Mouse (Mus musculus): ENCODE measurements around the gene Ptpn12.

The Ptpn12 gene

DNA sequence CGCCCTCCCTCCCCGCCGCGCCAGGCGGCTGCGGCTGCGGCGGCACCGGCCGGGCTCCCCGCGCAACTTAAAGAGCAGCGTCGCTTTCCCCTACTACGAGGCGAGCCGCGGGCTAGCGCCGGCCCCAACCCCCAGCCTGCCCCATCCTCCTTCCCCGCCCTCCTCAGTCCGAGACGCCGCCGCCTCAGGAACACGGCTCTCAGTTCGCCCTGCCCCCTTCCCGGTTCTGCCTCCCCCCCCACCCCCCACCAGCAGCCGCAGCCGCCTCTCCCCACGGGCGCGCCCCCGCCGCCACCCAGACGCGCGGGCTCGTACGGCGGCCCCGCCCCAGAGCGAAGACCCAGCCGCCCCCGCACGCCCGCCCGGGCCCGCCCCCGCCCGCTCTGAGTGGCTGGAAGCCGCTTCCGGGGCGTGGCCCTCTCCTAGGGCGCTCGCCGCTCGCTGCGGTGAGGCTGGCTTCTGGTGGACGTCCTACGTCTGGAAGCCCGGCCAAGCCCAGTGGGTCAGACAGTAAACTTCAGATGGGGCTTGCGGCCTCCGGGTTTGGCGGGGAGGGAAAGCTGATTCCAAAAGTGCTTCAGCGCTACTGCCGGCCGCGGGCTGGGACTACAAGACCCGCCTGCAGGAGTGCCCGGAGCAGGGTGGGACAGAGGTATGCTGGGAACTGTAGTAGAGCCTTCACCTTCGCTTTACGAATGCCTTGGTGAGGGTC, at the start of gene Ptpn12:
Gene Ptpn12 (minus strand): TSS at position 92 of the 712 bp plus-strand sequence.
- DNase-seq = peak; percentile 97 to 99

DNA sequence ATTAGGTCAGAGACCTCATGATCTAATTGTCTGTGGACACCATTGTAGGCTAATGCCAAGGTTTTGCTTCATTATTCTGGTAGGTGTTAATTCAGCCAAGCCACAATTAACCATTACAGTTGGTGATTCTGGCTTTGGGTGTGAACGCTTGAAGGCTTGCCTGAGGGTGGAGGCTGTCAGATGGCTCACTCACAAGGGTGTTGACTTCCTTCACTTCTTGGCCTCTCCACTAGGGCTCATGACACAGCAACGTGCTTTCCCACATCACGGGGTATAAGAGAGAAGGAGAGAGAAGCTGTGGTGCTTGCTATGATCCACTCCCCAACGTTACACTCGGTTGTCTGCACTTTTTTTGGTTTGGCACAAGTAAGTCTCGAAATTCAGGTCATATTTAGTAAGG, 35.5 kb upstream of the Ptpn12 start:
- no peak for DNase-seq

DNA sequence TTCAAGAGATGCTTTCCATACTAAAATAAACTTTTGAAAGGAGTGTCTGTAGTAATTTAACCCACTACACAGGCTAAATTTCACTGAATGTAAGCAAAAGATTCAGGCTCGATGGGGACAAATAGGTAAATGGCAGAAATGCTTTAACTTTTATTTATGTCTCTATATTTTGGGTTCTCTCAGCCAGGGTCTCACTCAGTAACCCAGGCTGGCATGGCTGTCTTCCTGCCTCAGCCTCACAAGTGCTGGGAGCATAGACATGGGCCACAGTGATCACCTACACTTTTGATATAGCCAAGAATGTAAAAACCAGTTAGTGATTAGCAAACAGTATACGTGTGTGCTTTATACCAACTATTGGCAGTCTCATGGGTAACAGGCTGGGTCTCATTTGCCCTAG, 1.5 kb upstream of the Ptpn12 start:
- DNase-seq = no peak

DNA sequence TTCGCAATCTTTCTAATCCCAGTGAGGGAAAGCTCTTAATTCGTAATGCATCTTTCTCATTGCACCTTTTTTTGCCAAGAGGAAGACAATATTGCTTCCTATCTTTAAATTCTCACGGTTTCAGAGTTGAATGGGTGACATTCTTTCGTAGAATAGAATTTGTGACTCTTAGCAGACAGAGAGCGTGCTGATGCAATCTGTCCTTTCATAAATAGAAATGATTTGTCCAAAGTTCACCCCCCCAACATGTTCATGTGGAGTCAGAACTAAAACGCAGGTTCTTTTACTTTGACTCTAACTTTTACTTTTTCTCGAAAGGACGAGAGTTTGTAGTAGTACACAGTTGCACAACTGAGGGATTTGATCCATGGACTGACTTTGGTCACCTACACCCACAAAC, 884 bp upstream of the Ptpn12 start:
- no peak for DNase-seq

DNA sequence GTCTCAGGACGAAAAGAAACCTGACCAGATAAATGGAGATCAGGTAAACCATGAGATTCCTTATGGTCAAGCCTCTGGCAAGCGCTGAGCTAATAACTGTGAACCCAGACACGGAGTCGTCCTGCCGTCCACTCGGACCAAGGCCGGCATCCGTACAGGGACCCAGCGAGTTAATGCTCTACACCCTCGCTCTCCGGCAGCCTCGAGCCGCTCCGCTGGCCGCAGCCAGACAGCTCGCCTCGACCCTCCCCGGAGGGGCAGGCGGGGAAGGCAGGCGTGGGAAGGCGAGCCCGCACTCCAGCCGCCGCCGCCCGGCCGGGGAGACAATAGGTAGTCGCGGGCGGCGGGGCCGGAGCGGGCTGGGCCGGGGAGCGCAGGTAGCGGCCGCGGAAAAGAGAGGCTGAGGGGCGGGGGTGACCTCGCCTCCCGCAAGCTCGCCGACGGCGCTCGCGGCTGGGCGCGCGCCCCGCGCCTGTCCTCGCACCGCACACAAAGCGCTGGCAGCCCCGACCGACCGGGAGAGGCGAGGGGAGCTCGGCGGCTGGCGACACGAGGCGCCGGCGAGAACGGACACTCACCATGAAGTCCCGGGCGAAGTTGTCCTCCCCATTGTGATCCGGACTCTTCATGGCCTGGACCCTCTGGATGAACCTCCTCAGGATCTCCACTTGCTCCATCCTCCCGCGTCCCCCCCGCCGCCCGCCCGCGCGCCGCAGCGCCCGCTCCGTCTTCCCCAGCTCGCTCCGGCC, 466 bp downstream of the Ptpn12 start:
- peak; percentile 66 to 79 for DNase-seq

DNA sequence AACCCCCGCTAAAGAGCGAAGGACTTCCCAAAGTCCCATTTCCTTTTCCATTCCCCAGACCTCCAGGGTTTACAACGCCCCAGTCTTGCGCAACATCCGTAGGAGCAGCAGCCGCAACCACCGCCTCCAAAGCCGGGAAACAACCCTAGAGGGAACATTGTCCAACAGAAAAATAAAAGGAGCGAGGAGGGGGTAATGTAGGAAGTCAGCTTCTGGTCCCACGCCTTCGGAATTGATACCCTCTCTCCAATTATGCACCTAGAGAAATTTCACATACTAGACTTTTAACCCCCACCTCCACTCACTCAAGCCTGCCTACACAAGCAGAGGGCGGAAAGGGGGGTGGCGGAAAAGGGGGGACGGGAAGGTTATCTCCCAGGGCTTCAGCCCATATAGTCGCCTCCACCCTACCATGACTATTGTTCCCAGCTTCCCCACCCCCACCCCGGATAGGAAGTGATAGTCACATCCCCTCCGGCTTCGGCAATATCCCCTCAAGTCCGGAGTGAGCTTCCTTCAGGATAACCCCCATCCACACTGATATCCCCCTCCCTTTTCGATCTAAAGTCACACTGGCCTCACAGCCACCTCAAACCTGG, 1.1 kb downstream of the Ptpn12 start:
- peak; percentile 80 to 85 for DNase-seq

DNA sequence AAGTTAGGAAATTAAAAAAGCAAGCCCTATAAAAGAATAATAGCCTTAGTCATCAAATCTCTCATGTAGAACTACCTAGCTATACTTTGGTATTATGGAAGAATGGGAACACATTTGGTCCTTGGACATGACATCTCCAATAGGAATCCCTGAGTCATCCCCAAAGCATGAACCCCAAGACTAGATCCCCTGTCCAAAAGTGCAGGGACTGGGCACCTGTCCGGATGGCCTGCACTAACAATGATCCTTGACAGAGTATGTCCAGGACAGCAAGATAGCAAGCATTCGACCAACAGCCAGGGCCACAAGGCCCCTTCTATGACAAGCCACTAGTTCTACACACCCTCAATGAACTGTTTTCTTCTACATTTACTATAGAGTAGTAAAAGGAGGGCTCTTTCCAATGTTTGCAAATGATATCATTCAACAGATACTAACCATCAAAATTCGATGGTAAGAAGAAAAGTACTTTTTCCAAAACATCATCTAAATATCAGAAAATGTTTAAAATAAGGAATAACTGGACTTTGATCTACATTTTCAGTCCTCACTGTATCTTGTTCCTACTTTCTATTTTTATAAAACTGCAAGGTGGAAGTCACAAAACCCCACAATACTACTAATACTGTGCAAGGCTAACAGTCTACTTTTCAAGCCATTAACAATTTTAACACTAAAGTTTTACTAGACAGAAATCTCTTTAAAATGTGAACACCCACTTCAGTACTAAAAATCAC, 2.0 kb downstream of the Ptpn12 start:
- no peak for DNase-seq

DNA sequence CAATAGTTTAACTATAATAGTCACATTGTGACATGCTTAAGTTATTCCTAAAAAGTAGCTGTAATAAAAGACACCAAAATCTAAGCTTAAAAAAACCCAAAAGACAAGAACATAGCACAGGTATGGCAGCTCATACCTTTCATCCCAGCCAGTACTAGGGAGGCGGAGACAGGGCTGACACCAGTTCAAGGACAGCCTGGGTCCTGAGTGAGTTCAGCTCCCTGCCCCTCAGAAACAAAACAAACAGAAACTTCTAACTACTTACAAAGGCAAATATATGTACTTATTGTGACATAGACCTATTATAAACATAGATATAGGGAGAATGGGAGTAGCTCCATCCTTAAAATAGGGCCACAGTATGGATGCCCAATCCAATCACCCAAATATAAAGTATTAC, 3.2 kb downstream of the Ptpn12 start:
- no peak for DNase-seq

DNA sequence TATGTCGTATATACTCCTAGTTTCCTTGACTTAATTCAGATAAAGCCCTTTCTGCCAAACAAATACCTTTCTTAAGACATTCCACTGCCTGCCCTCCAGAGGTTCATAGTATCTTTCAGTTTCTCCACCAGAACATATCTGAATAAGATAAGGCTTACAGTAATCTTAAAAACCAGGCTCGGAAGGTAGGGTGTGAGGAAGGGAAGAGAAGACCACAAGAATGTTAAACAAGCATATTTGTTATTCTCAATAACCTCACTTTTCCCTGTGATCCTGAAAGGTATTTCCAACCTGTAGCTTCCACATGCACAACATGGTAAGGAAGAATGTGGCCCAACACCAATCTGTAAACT, 5.0 kb downstream of the Ptpn12 start:
- no peak for DNase-seq

DNA sequence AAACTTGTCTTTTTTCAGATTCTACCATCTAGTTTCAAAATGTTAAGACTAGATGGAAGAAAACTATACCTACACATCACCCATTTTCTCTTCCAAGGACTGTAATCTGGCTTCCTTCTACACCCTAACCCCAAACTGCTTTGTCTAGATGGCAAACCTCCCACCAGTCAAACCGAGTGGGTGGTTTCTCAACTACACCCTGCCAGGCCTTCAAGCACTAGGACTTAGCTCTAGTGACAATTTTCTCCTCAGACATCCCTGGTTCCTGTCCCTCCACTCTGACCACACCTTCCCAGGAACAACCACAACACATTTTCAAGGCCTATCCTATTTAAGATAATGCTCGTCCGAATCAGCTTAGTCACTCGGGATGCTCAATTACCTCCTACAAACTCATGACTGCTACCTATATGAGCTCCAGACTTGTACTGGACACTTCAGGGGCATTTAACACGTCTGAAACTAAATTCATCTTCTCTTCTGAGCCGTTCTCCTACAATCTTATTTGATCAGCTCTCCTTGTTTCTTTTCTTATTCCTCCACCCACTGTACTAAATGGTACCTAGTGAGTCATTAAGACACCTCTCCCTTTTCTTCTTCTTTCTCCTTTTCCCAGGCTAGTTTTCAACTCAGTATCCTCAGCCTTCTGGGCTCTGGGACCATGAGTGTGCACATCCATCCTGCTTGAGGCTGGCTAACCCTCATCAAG, 5.5 kb downstream of the Ptpn12 start:
- DNase-seq = no peak

DNA sequence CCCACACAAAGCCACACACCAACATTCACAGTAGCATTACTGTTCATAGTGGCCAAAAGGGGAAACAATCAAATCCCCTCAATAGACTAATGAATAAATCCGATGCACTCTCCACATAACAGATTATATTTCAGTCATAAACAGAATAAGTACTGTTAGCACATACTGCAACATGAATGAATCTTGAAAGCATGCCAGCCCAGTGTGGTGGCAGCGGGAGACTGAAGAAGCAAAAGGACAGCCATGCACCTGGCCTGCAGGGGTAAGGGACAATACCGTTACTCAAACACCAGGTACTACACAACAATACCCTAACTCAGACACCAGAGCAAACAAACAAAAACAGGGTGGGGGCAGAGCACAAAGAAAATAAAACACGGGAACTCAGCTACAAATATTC, 6.7 kb downstream of the Ptpn12 start:
- no peak for DNase-seq

DNA sequence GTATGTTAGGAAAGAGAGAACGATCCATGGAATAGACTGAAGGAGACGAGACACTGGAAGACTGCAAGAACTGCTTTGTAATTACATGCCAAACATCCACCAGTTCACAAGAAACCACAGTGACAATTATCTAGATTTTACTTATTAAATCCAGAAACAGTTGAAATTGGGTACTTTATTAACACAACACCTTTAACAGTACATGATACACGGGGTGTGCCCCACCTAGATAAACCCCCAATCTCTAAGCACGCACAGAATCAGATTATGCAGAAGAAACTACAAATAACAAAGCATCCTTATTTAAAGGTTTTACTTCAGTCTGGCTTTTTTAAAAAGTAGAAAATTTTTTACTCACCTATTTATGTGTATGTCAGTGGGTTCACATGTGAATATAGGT, 8.6 kb downstream of the Ptpn12 start:
- no peak for DNase-seq

DNA sequence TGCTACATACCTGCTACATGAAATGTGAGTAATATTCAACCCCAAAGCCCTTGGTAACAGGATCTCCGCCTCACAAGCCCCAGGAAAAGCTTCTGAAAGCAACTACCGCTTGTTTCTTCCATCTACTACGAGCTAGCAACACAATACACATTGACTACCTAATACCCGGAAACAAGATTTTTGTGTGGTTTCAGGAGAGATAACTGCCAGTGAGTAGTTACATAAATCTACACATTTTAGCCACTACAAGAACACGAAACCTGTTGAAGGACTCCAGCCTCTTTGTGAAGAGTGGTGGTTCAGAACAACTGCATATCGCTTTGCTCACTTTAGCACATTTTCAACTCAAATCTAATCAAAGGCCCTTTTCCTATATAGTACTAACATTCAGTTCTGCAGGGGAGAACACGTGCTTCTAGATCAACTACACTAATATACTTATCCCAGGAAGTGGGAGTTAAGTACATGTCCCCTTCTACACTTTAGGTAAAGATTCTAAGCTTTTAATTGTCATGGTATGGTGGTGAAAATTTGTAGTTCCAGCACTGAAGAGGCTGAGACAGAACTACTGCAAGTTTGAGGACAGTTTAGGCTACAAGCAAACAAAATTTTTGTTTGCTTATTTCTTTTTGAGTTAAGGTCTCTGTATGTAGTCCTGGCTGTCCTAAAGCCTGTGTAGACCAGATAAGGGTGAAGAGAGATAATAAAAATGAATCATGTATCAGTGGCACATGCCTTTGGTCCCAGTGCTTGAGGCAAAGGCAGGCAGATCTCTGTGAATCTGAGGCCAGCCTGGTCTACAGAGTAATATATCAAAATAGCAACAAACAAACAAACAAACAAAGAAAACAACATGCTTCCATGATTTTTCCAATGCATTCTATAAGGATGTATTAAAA, 9.3 kb downstream of the Ptpn12 start:
- DNase-seq = no peak

DNA sequence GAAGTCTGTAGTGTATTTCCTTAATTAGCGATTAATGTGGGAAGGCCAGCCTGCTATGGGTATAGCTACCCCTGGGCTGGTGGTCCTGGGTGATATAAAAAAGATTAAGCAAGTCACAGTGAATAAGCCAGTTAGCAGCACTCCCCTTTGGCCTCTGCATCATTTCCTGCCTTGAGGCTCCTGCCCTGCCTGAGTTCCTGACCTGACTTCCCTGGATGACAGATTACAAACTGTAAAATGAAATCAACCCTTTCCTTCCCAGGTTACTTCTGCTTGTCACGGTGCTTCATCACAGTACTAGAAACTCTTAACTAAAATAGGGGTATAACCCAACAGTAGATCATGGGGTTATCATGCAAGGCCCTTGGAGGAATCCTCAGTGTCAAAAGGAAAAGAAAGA, 10.2 kb downstream of the Ptpn12 start:
- DNase-seq = no peak

DNA sequence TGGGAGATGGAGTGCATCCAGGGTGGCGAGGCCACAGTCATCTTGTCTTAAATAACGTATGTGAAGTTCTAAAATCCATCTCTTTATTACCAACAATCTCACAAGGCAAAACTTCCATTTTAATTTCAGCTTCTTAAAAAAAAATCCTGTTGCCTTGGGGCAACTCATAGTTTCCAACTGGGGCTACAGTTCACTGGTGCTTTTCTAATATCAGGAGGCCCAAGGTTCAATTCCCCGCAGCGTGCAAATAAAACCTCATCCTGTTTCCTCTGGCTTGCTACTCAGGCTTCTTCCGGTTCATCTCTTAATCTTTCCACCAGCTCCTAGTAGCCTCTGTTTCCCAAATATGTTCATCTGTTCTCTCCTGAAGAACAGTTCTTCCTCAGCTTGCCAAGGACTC, 17.6 kb downstream of the Ptpn12 start:
- DNase-seq = no peak

DNA sequence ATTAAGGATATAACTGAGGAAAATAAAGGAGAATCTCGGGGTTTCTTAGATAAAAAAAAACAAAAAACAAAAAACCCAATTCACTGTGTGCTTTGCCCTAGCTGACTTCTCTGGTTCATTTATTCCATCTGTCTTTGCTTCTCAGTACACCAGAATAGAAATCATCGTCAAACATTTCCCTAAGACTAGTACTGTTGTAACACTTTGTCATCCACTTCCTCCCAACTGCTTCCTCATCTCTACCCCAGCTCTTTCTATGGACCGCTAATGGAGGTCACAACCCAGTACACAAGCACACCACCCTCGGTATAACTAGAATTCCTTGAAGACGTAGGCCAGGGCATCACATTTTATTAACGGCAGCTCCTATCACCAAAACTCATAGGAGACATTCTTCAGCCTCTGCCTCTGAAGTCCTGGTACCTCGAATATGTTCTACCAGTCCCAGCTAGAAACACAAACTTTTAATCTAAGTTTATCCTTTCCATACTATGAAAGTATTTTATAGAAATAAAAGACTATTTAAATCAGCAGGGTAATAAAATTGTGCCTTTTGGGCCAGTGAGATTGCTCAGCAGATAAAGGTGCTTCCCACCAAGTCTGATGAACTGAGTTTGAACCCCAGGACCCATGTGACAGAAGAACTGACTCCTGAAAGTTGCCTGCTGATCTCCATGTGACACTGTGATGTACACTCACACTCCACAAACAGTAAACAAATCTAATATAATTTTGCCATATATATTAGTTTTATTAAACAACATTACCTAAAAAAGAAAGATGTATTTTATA, 19.8 kb downstream of the Ptpn12 start:
- DNase-seq = no peak

DNA sequence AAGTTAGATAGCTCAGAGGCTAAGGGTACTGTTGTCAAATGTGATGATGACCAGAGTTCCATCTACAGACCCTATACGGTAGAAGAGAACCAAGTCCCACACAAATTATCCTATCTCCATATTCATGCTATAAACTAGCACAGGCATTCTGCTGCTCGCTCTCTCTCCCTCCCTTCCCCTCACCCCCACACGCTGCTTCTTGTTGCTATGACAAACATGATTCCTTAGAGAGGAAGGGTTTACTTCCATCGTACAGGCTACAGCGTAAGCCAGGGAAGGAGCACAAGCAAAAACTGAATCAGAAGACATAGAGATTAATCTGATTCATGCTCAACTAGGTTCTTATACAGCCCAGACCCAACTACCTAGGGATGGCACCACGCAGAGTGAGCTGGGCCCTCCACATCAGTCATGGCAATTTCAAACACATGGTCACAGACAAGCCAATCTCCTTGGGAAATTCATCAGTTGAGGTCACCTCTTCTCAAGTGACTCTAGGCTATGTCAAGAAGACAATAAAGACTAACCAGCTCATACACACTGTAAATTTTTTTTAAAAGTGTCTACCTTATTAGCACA, 21.2 kb downstream of the Ptpn12 start:
- DNase-seq = no peak

DNA sequence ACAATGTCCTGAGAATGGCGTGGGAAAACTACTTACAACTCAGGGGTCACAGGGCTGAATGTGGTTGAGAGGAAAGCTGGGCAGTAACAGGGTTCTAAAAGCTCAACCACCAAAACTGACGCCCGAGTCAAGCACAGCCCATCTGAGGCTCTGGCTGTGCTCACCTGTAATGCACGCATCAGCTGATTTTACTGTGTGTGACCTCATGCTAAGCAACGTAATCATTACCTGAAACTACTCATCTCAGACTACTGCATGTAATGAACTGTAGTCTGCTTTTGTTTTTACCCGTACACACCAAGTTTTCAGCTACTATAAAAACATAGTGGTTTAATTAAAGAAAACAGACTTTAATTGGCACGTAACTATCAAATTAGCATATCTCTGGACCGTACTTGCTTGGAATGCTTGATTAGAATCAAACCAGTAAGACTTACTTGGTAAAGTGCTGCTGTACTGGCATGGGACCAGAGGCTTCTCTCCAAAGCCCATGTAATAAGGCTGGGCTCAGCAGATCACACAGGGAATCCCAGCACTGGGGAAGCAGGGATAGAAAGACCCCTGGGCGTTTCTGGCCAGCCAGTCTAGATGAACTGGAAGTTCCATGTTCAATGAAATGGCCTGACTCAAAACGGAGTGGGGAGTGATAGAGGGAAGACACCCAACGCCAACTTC, 22.2 kb downstream of the Ptpn12 start:
- peak in 1 of 2 experiments; percentile 18 for DNase-seq

DNA sequence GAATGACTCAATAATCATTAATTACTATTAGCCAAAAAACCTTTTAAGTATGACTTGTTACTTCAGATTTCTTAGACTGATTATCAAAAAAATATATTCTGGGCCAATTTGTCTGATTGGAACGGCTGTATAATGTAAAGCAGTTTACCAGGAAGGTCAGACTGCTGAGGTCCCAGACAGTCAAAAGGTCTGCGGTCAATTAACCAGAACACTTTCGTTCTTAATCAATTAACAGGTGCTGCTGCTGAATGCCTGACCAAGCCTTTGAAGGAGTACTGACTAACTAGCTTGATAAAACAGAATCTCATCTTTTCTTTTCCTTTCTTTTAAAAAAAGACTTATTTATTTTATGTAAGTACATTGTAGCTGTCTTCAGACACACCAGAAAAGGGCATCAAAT, 23.1 kb downstream of the Ptpn12 start:
- DNase-seq = no peak

DNA sequence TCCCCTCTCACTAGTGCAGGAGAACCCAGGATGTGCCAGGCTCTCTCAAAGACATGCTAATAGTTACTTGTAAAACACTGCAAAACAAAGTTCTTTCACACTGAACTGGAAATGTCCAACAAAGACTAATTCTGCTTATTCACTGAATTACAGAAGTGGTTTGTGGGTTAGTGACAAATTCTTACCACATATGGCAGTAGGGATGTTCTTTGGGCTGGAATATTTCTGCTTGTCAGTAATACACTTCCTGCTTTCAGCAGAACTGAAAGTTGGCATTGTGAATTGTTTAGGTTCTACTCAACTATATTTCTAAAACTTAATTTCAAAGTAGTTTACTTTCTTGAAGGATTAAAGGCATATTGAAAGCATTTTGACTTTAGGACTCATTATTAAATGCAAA, 25.5 kb downstream of the Ptpn12 start:
- DNase-seq = no peak

All from kidney, postnatal 4 days (tissue).